Mouse (Mus musculus): Measurements from ENCODE around the gene Tbc1d17. TPM values are rescaled to one million over a fixed set of nuclear protein-coding genes. Genes with fewer than 3 reads are reported as not detected.

Tbc1d17 gene
- polyA plus RNA-seq, 1 experiment from 2014 or later, result 75.2 TPM

- Histone ChIP-seq H3K9me3 (replicated peaks) (no peaks in the 10 kb centered on the region), H3K36me3 (peaks cover 60% of the 10 kb centered on the region), H3K4me3 (no peak overlapping the region), H3K27ac (no peak overlapping the region), H3K4me1 (peaks cover 24% of the 10 kb centered on the region), H3K27me3 (ENCODE audit: low read depth, poor library complexity, severe bottlenecking) (peaks cover 2% of the 10 kb centered on the region; the same call in 1 of the 2 replicates)
- no peak for DNase-seq (ENCODE audit: low spot score)
- WGBS, result 93% methylated on average over 7 of the region's 7 CpGs
These were observed 2.1 kb downstream of the Tbc1d17 start for GRCm38 (mm10) chr7:44846804-44847203.

GRCm38 (mm10) chr7:44845006-44845405 lies 3.9 kb downstream of the Tbc1d17 start:
- 90% methylated on average over 10 of the region's 10 CpGs for WGBS
- Histone ChIP-seq H3K9me3 (replicated peaks) (no peaks in the 10 kb centered on the region), H3K36me3 (peaks cover 69% of the 10 kb centered on the region), H3K4me3 (no peak overlapping the region), H3K4me1 (peaks cover 19% of the 10 kb centered on the region), H3K27me3 (ENCODE audit: low read depth, poor library complexity, severe bottlenecking) (peaks cover 20% of the 10 kb centered on the region), H3K27ac (no peak overlapping the region)
- no peak for DNase-seq (ENCODE audit: low spot score)

- no peak overlapping the region for H3K27ac ChIP-seq
- no peak overlapping the region for H3K4me3 ChIP-seq
- peaks cover 69% of the 10 kb centered on the region for H3K36me3 ChIP-seq
- DNase-seq (ENCODE audit: low spot score), result no peak
- H3K27me3 ChIP-seq (ENCODE audit: low read depth, poor library complexity, severe bottlenecking), result peaks cover 41% of the 10 kb centered on the region
- no peaks in the 10 kb centered on the region for H3K9me3 ChIP-seq (replicated peaks)
- 92% methylated on average over 8 of the region's 8 CpGs for WGBS
- H3K4me1 ChIP-seq, result peaks cover 19% of the 10 kb centered on the region
These were observed 6.9 kb downstream of the Tbc1d17 start for GRCm38 (mm10) chr7:44841825-44842463.

GRCm38 (mm10) chr7:44840426-44840825 lies 8.5 kb downstream of the Tbc1d17 start:
- no peak for DNase-seq (ENCODE audit: low spot score)
- Histone ChIP-seq H3K4me1 (peaks cover 28% of the 10 kb centered on the region), H3K27me3 (ENCODE audit: low read depth, poor library complexity, severe bottlenecking) (peaks cover 41% of the 10 kb centered on the region), H3K4me3 (peak overlapping the region; percentile 47; the same call in 1 of the 2 replicates), H3K9me3 (replicated peaks) (no peaks in the 10 kb centered on the region), H3K36me3 (peaks cover 56% of the 10 kb centered on the region), H3K27ac (no peak overlapping the region)
- WGBS, result 65% methylated on average over 14 of the region's 14 CpGs

- Histone ChIP-seq H3K27me3 (ENCODE audit: low read depth, poor library complexity, severe bottlenecking) (peaks cover 41% of the 10 kb centered on the region), H3K9me3 (replicated peaks) (no peaks in the 10 kb centered on the region), H3K36me3 (peaks cover 48% of the 10 kb centered on the region), H3K27ac (peak overlapping the region; percentile 28; the same call in 1 of the 2 replicates), H3K4me1 (peaks cover 28% of the 10 kb centered on the region), H3K4me3 (peak overlapping the region; percentile 47)
- DNase-seq (ENCODE audit: low spot score), result peak; percentile 60
- WGBS, result 2% methylated on average over 58 of the region's 58 CpGs
These were observed 9.2 kb downstream of the Tbc1d17 start for GRCm38 (mm10) chr7:44839491-44840191.

GRCm38 (mm10) chr7:44839171-44839490 lies 9.7 kb downstream of the Tbc1d17 start:
- WGBS, result 28% methylated on average over 11 of the region's 11 CpGs
- H3K27me3 ChIP-seq (ENCODE audit: low read depth, poor library complexity, severe bottlenecking), result peaks cover 41% of the 10 kb centered on the region
- H3K36me3 ChIP-seq, result peaks cover 43% of the 10 kb centered on the region
- no peaks in the 10 kb centered on the region for H3K9me3 ChIP-seq (replicated peaks)
- DNase-seq (ENCODE audit: low spot score), result peak; percentile 48
- peaks cover 28% of the 10 kb centered on the region for H3K4me1 ChIP-seq
- H3K27ac ChIP-seq, result no peak overlapping the region
- peak overlapping the region; percentile 47 for H3K4me3 ChIP-seq

- no peaks in the 10 kb centered on the region for H3K9me3 ChIP-seq (replicated peaks)
- no peak overlapping the region for H3K27ac ChIP-seq
- peaks cover 41% of the 10 kb centered on the region for H3K27me3 ChIP-seq (ENCODE audit: low read depth, poor library complexity, severe bottlenecking)
- DNase-seq (ENCODE audit: low spot score), result no peak
- peaks cover 28% of the 10 kb centered on the region for H3K4me1 ChIP-seq
- H3K4me3 ChIP-seq, result no peak overlapping the region
- 82% methylated on average over 6 of the region's 6 CpGs for WGBS
- H3K36me3 ChIP-seq, result peaks cover 36% of the 10 kb centered on the region
These were observed 10.8 kb downstream of the Tbc1d17 start for GRCm38 (mm10) chr7:44838073-44838472.

GRCm38 (mm10) chr7:44836423-44837053 lies 12.3 kb downstream of the Tbc1d17 start:
- no peak for DNase-seq (ENCODE audit: low spot score)
- Histone ChIP-seq H3K27me3 (ENCODE audit: low read depth, poor library complexity, severe bottlenecking) (peaks cover 36% of the 10 kb centered on the region), H3K36me3 (peaks cover 31% of the 10 kb centered on the region), H3K9me3 (replicated peaks) (no peaks in the 10 kb centered on the region), H3K4me3 (no peak overlapping the region), H3K27ac (no peak overlapping the region), H3K4me1 (peaks cover 28% of the 10 kb centered on the region)
- WGBS, result 85% methylated on average over 9 of the region's 9 CpGs

- Histone ChIP-seq H3K27me3 (ENCODE audit: low read depth, poor library complexity, severe bottlenecking) (peaks cover 31% of the 10 kb centered on the region), H3K27ac (no peak overlapping the region), H3K9me3 (replicated peaks) (no peaks in the 10 kb centered on the region), H3K4me3 (no peak overlapping the region), H3K36me3 (peaks cover 31% of the 10 kb centered on the region), H3K4me1 (peaks cover 28% of the 10 kb centered on the region)
- no peak for DNase-seq (ENCODE audit: low spot score)
- 44% methylated on average over 3 of the region's 3 CpGs for WGBS
These were observed 12.9 kb downstream of the Tbc1d17 start for GRCm38 (mm10) chr7:44836016-44836404.

GRCm38 (mm10) chr7:44835373-44836015 lies 13.4 kb downstream of the Tbc1d17 start:
- no peak for DNase-seq (ENCODE audit: low spot score)
- H3K27me3 ChIP-seq (ENCODE audit: low read depth, poor library complexity, severe bottlenecking), result peaks cover 26% of the 10 kb centered on the region
- H3K27ac ChIP-seq, result no peak overlapping the region
- no peak overlapping the region for H3K4me3 ChIP-seq
- 93% methylated on average over 1 of the region's 1 CpGs for WGBS
- peaks cover 31% of the 10 kb centered on the region for H3K36me3 ChIP-seq
- H3K4me1 ChIP-seq, result peaks cover 25% of the 10 kb centered on the region
- no peaks in the 10 kb centered on the region for H3K9me3 ChIP-seq (replicated peaks)

- DNase-seq (ENCODE audit: low spot score), result no peak
- H3K27me3 ChIP-seq (ENCODE audit: low read depth, poor library complexity, severe bottlenecking), result no peaks in the 10 kb centered on the region
- WGBS, result 81% methylated on average over 4 of the region's 4 CpGs
- H3K4me1 ChIP-seq, result peaks cover 10% of the 10 kb centered on the region
- no peaks in the 10 kb centered on the region for H3K9me3 ChIP-seq (replicated peaks)
- peaks cover 55% of the 10 kb centered on the region for H3K36me3 ChIP-seq
- H3K4me3 ChIP-seq, result no peak overlapping the region
- no peak overlapping the region for H3K27ac ChIP-seq
These were observed 16.1 kb downstream of the Tbc1d17 start for GRCm38 (mm10) chr7:44832763-44833162.

- DNase-seq (ENCODE audit: low spot score), result no peak
- H3K9me3 ChIP-seq (replicated peaks), result no peaks in the 10 kb centered on the region
- H3K36me3 ChIP-seq, result peaks cover 74% of the 10 kb centered on the region
- H3K27ac ChIP-seq, result no peak overlapping the region
- no peak overlapping the region for H3K4me3 ChIP-seq
- peaks cover 3% of the 10 kb centered on the region for H3K4me1 ChIP-seq
- H3K27me3 ChIP-seq (ENCODE audit: low read depth, poor library complexity, severe bottlenecking), result no peaks in the 10 kb centered on the region
- WGBS, result 97% methylated on average over 5 of the region's 5 CpGs
These were observed 20.2 kb downstream of the Tbc1d17 start for GRCm38 (mm10) chr7:44828706-44829105.

- Histone ChIP-seq H3K36me3 (peaks cover 79% of the 10 kb centered on the region), H3K4me3 (no peak overlapping the region), H3K27me3 (ENCODE audit: low read depth, poor library complexity, severe bottlenecking) (no peaks in the 10 kb centered on the region), H3K9me3 (replicated peaks) (no peaks in the 10 kb centered on the region), H3K27ac (no peak overlapping the region), H3K4me1 (peaks cover 3% of the 10 kb centered on the region)
- 85% methylated on average over 3 of the region's 3 CpGs for WGBS
- no peak for DNase-seq (ENCODE audit: low spot score)
These were observed 22.1 kb downstream of the Tbc1d17 start for GRCm38 (mm10) chr7:44826771-44827170.
